Mouse (Mus musculus): Measurements from ENCODE around the gene Gna15. TPM values are rescaled to one million over a fixed set of nuclear protein-coding genes. Genes with fewer than 3 reads are reported as not detected.
A peak's percentile ranks its signal among the peaks of the same experiment; 100 is the strongest.

Gene Gna15
- total and polyA plus RNA-seq, 3 experiments: 1.1 to 1.5 (median 1.2) TPM

GRCm38 (mm10) chr10:81538321-81539048, 14.5 kb upstream of the Gna15 start:
- no peak for TF ChIP-seq POLR2A (IDR thresholded peaks at IDR 0.05; ENCODE audit: insufficient read depth, low read depth, low read length)
- TF ChIP-seq EP300 (IDR thresholded peaks at IDR 0.05; ENCODE audit: insufficient read depth, low read depth, low read length): no peak
- TF ChIP-seq CTCF (IDR thresholded peaks at IDR 0.05): no peak
- WGBS: 76% methylated on average over 3 of the region's 3 CpGs
- Histone ChIP-seq H3K27me3 (ENCODE audit: control insufficient read depth, insufficient read depth, low read length) (no peaks in the 10 kb centered on the region), H3K4me1 (ENCODE audit: control insufficient read depth, insufficient read depth, low read length) (peaks cover 32% of the 10 kb centered on the region), H3K36me3 (ENCODE audit: control insufficient read depth, insufficient read depth, low read length) (no peaks in the 10 kb centered on the region), H3K9ac (ENCODE audit: low read depth, low read length) (no peak overlapping the region), H3K27ac (no peak overlapping the region), H3K4me3 (no peak overlapping the region), H3K79me2 (replicated peaks; ENCODE audit: control insufficient read depth, insufficient read depth, low read length) (peaks cover 19% of the 10 kb centered on the region)
- no peak for DNase-seq
- intact Hi-C loops (cut with DNase I): no loop called here

- no peaks in the 10 kb centered on the region for H3K27me3 ChIP-seq (ENCODE audit: control insufficient read depth, insufficient read depth, low read length)
- peaks cover 24% of the 10 kb centered on the region for H3K4me1 ChIP-seq (ENCODE audit: control insufficient read depth, insufficient read depth, low read length)
- intact Hi-C loops (cut with DNase I): no loop called here
- no peak for TF ChIP-seq CTCF (IDR thresholded peaks at IDR 0.05)
- no peak for TF ChIP-seq EP300 (IDR thresholded peaks at IDR 0.05; ENCODE audit: insufficient read depth, low read depth, low read length)
- TF ChIP-seq POLR2A (IDR thresholded peaks at IDR 0.05; ENCODE audit: insufficient read depth, low read depth, low read length): no peak
- H3K36me3 ChIP-seq (ENCODE audit: control insufficient read depth, insufficient read depth, low read length): no peaks in the 10 kb centered on the region
- H3K4me3 ChIP-seq: no peak overlapping the region
- H3K27ac ChIP-seq: no peak overlapping the region
- H3K79me2 ChIP-seq (replicated peaks; ENCODE audit: control insufficient read depth, insufficient read depth, low read length): peaks cover 19% of the 10 kb centered on the region
- H3K9ac ChIP-seq (ENCODE audit: low read depth, low read length): no peak overlapping the region
- WGBS: 89% methylated on average over 2 of the region's 2 CpGs
- DNase-seq: no peak
Observed at GRCm38 (mm10) chr10:81537429-81537828, 13.4 kb upstream of the Gna15 start.

- no peaks in the 10 kb centered on the region for H3K27me3 ChIP-seq (ENCODE audit: control insufficient read depth, insufficient read depth, low read length)
- intact Hi-C loops (cut with DNase I): no loop called here
- no peak overlapping the region for H3K4me3 ChIP-seq
- TF ChIP-seq POLR2A (IDR thresholded peaks at IDR 0.05; ENCODE audit: insufficient read depth, low read depth, low read length) (no peak), CTCF (IDR thresholded peaks at IDR 0.05) (peak; percentile 75), EP300 (IDR thresholded peaks at IDR 0.05; ENCODE audit: insufficient read depth, low read depth, low read length) (no peak)
- H3K36me3 ChIP-seq (ENCODE audit: control insufficient read depth, insufficient read depth, low read length): no peaks in the 10 kb centered on the region
- H3K4me1 ChIP-seq (ENCODE audit: control insufficient read depth, insufficient read depth, low read length): peaks cover 18% of the 10 kb centered on the region
- H3K27ac ChIP-seq: no peak overlapping the region
- H3K79me2 ChIP-seq (replicated peaks; ENCODE audit: control insufficient read depth, insufficient read depth, low read length): peaks cover 19% of the 10 kb centered on the region
- DNase-seq: no peak
- 75% methylated on average over 6 of the region's 6 CpGs for WGBS
- no peak overlapping the region for H3K9ac ChIP-seq (ENCODE audit: low read depth, low read length)
Observed at GRCm38 (mm10) chr10:81536734-81537133, 12.7 kb upstream of the Gna15 start.

GRCm38 (mm10) chr10:81534826-81535225, 10.8 kb upstream of the Gna15 start:
- Histone ChIP-seq H3K4me3 (no peak overlapping the region), H3K79me2 (replicated peaks; ENCODE audit: control insufficient read depth, insufficient read depth, low read length) (peaks cover 17% of the 10 kb centered on the region), H3K27me3 (ENCODE audit: control insufficient read depth, insufficient read depth, low read length) (no peaks in the 10 kb centered on the region), H3K27ac (no peak overlapping the region), H3K36me3 (ENCODE audit: control insufficient read depth, insufficient read depth, low read length) (no peaks in the 10 kb centered on the region), H3K4me1 (ENCODE audit: control insufficient read depth, insufficient read depth, low read length) (peaks cover 6% of the 10 kb centered on the region), H3K9ac (ENCODE audit: low read depth, low read length) (no peak overlapping the region)
- WGBS: 82% methylated on average over 16 of the region's 16 CpGs
- no peak for DNase-seq
- no peak for TF ChIP-seq CTCF (IDR thresholded peaks at IDR 0.05)
- TF ChIP-seq POLR2A (IDR thresholded peaks at IDR 0.05; ENCODE audit: insufficient read depth, low read depth, low read length): no peak
- no peak for TF ChIP-seq EP300 (IDR thresholded peaks at IDR 0.05; ENCODE audit: insufficient read depth, low read depth, low read length)
- intact Hi-C loops (cut with DNase I): no loop called here

- intact Hi-C loops (cut with DNase I): loop anchor here (1.0 to 2.0 kb wide), 3 partner anchors 24 to 78 kb away; no protein-coding TSS in a partner anchor
- TF ChIP-seq POLR2A (IDR thresholded peaks at IDR 0.05; ENCODE audit: insufficient read depth, low read depth, low read length): no peak
- peak; percentile 93 for TF ChIP-seq EP300 (IDR thresholded peaks at IDR 0.05; ENCODE audit: insufficient read depth, low read depth, low read length)
- TF ChIP-seq CTCF (IDR thresholded peaks at IDR 0.05): peak; percentile 100
- Histone ChIP-seq H3K4me1 (ENCODE audit: control insufficient read depth, insufficient read depth, low read length) (peaks cover 2% of the 10 kb centered on the region), H3K4me3 (no peak overlapping the region), H3K27ac (no peak overlapping the region), H3K79me2 (replicated peaks; ENCODE audit: control insufficient read depth, insufficient read depth, low read length) (no peaks in the 10 kb centered on the region), H3K36me3 (ENCODE audit: control insufficient read depth, insufficient read depth, low read length) (no peaks in the 10 kb centered on the region), H3K9ac (ENCODE audit: low read depth, low read length) (no peak overlapping the region), H3K27me3 (ENCODE audit: control insufficient read depth, insufficient read depth, low read length) (no peaks in the 10 kb centered on the region)
- peak; percentile 82 to 93 for DNase-seq
- 11% methylated on average over 14 of the region's 14 CpGs for WGBS
Observed at GRCm38 (mm10) chr10:81526779-81527178, 2.8 kb upstream of the Gna15 start.

- WGBS: 40% methylated on average over 13 of the region's 13 CpGs
- Histone ChIP-seq H3K27ac (no peak overlapping the region; the same call in 1 of the 2 replicates), H3K79me2 (replicated peaks; ENCODE audit: control insufficient read depth, insufficient read depth, low read length) (no peaks in the 10 kb centered on the region), H3K36me3 (ENCODE audit: control insufficient read depth, insufficient read depth, low read length) (no peaks in the 10 kb centered on the region), H3K4me3 (no peak overlapping the region), H3K4me1 (ENCODE audit: control insufficient read depth, insufficient read depth, low read length) (peaks cover 2% of the 10 kb centered on the region), H3K27me3 (ENCODE audit: control insufficient read depth, insufficient read depth, low read length) (no peaks in the 10 kb centered on the region), H3K9ac (ENCODE audit: low read depth, low read length) (no peak overlapping the region)
- TF ChIP-seq CTCF (IDR thresholded peaks at IDR 0.05): no peak
- no peak for DNase-seq
- intact Hi-C loops (cut with DNase I): no loop called here
Observed at GRCm38 (mm10) chr10:81525017-81525694, 1.1 kb upstream of the Gna15 start.

All from heart, adult 2 months (tissue).